8 mouse cellular contexts compared by ENCODE assay signal in genomic region chr2:151542323-151543062, GRCm38 (mm10). TPM values are rescaled to one million over a fixed set of nuclear protein-coding genes. Genes with fewer than 3 reads are reported as not detected.
DNase-seq lines count a peak whose midpoint lies in the region; ATAC-seq lines count a peak whose summit lies in the region.

Fkbp1a (plus strand) TSS chr2:151542483.

- H3K4me2 ChIP-seq in intestine, embryonic 14.5 days (ENCODE audit: low read length), result peak within 1 kb of the TSS; percentile 78

- DNase-seq in gastrocnemius, postnatal 25 days, result peak; percentile 96
- DNase-seq in intestine, embryonic 14.5 days (ENCODE audit: low spot score), result peak; percentile 97
- DNase-seq in left cerebral cortex, postnatal 14 days (ENCODE audit: low spot score in 2 of 2), result peak; percentile 97
- DNase-seq in mesoderm, embryonic 11.5 days (ENCODE audit: low read depth, low spot score), result peak; percentile 96
- DNase-seq in right cerebral cortex, postnatal 36 days (ENCODE audit: low spot score in 2 of 2), result peak; percentile 94 to 95
- DNase-seq in yolk sac, embryonic 10.5 days (ENCODE audit: low spot score), result peak; percentile 92

- H3K36me3 ChIP-seq in intestine, embryonic 14.5 days (ENCODE audit: control insufficient read depth, insufficient read depth, low read length), result peaks cover 37% of the 10 kb centered on the region

- peaks cover 24% of the 10 kb centered on the region for H3K4me1 ChIP-seq in intestine, embryonic 14.5 days (replicated peaks; ENCODE audit: control insufficient read depth, insufficient read depth, low read length)

- peak within 1 kb of the TSS; percentile 98 for H3K9ac ChIP-seq in intestine, embryonic 14.5 days (ENCODE audit: low read length)

- H3K27ac ChIP-seq in intestine, embryonic 14.5 days (ENCODE audit: low read depth), result peak within 1 kb of the TSS; percentile 92

- ATAC-seq in activated CD4-positive, CD25-positive, alpha-beta regulatory T cell, adult 4 months, result peak; percentile 89
- peak; percentile 89 for ATAC-seq in common myeloid progenitor, adult 5-6 weeks (replicated peaks; ENCODE audit: low read depth, poor library complexity, severe bottlenecking)
- peak; percentile 97 for ATAC-seq in intestine, embryonic 14.5 days (replicated peaks; ENCODE audit: low FRiP score, low TSS enrichment, low read depth)

- H3K9me3 ChIP-seq in intestine, embryonic 14.5 days (ENCODE audit: control insufficient read depth, low read length), result no peaks in the 10 kb centered on the region

- intact Hi-C loops in left cerebral cortex, postnatal 14 days (cut with DNase I), result loop anchor here (2.0 kb wide), 1 partner anchor 48 kb away; the partner anchor contains the start of gene Nsfl1c

- no peaks in the 10 kb centered on the region for H3K27me3 ChIP-seq in intestine, embryonic 14.5 days (replicated peaks; ENCODE audit: control insufficient read depth, insufficient read depth, low read length)

- WGBS in intestine, embryonic 14.5 days, result under 1% methylated on average over 66 of the region's 93 CpGs

- peak within 1 kb of the TSS; percentile 89 for H3K4me3 ChIP-seq in intestine, embryonic 14.5 days (ENCODE audit: low read depth, low read length)

RNA-seq across cellular contexts. Expression of gene Fkbp1a, which starts in this region (rescaled TPM):
- 100 to 1,000 TPM; 298 to 313 TPM for polyA plus RNA-seq in activated CD4-positive, CD25-positive, alpha-beta regulatory T cell, adult 4 months (2017; shearing (Covaris generic))
- 31.1 and 35.6 TPM in 2 replicates for total RNA-seq in common myeloid progenitor, adult 5-6 weeks (2017)
- 100 to 1,000 TPM; 164 to 182 TPM for total RNA-seq in gastrocnemius, postnatal 25 days (2021)
- polyA plus RNA-seq in intestine, embryonic 14.5 days (2014; fragmentation: Nextera tagmentation; extraction: Ambion mirVana), result 710 and 737 TPM in 2 replicates
- total RNA-seq in left cerebral cortex, postnatal 14 days (2021), result 100 to 1,000 TPM; 619 to 633 TPM

Comparison
In these comparisons a context has a peak if more than half of its experiments do, and no peak if none do; other contexts are left out.
1. Peak in every context shown above with its lines: DNase-seq, ATAC-seq, H3K4me3 ChIP-seq and H3K27ac ChIP-seq.